Mouse (Mus musculus) stomach, postnatal 0 days (tissue): ENCODE data around the gene Nrsn2.
"Not testable (repeated sequence)": the region's sequence is repeated elsewhere in the genome, so short reads cannot be mapped to it uniquely, and the experiment has no call there.

ENCODE experiments used
- CTCF ChIP-seq: IDR thresholded peaks from 2 replicates; pipeline ENCODE4 v1.5.1; 2016; ENCODE audit warnings: antibody characterized with exemption, low read depth, mild to moderate bottlenecking, moderate library complexity
- EP300 ChIP-seq: optimal IDR thresholded peaks from 2 replicates; pipeline ENCODE3; 2016; ENCODE audit warnings: antibody characterized with exemption

DNA sequence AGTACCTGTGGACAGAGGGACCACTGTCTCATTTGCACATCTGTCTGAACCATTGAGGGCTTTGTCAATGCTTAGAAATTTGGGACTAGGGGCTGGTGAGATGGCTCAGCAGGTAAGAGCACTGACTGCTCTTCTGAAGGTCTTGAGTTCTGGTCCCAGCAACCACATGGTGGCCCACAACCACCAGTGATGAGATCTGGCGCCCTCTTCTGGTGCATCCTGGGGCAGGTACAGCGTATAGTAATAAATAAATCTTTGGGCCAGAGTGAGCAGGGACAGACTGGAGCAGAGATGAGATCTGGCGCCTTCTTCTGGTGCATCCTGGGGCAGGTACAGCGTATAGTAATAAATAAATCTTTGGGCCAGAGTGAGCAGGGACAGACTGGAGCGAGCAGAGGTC lies 17.5 kb downstream of the Nrsn2 start:
- TF ChIP-seq CTCF, result peak; percentile 44
- not testable (repeated sequence) for TF ChIP-seq EP300
